Mouse (Mus musculus): ENCODE data around the gene Pphln1. TPM values are rescaled to one million over a fixed set of nuclear protein-coding genes. Genes with fewer than 3 reads are reported as not detected.

Pphln1 gene
- polyA plus RNA-seq, 1 experiment from 2014 or later: 11.3 TPM

- Histone ChIP-seq H3K4me1 (ENCODE audit: insufficient read depth) (no peaks in the 10 kb centered on the region), H3K9me3 (ENCODE audit: low read length) (no peaks in the 10 kb centered on the region), H3K27ac (ENCODE audit: low read depth) (no peak overlapping the region), H3K36me3 (replicated peaks; ENCODE audit: insufficient read depth, low read length) (peaks cover 2% of the 10 kb centered on the region; the same call in 1 of the 2 replicates), H3K9ac (replicated peaks) (no peak overlapping the region), H3K4me3 (ENCODE audit: low read depth, low read length) (no peak overlapping the region), H3K27me3 (ENCODE audit: insufficient read depth, low read length) (no peaks in the 10 kb centered on the region), H3K4me2 (ENCODE audit: low read depth, low read length) (no peak overlapping the region)
- no peak for TF ChIP-seq CTCF (IDR thresholded peaks at IDR 0.05; ENCODE audit: low read depth)
- TF ChIP-seq EP300 (IDR thresholded peaks at IDR 0.05; ENCODE audit: low read depth): no peak
- ATAC-seq (no peak), DNase-seq (no peak)
- WGBS (ENCODE audit: insufficient replicate concordance): 95% methylated on average over 1 of the region's 1 CpGs
Observed at GRCm38 (mm10) chr15:93472089-93472488, 73.9 kb downstream of the Pphln1 start.

GRCm38 (mm10) chr15:93474277-93474676 is 76.1 kb downstream of the Pphln1 start:
- ATAC-seq: no peak

DNA sequence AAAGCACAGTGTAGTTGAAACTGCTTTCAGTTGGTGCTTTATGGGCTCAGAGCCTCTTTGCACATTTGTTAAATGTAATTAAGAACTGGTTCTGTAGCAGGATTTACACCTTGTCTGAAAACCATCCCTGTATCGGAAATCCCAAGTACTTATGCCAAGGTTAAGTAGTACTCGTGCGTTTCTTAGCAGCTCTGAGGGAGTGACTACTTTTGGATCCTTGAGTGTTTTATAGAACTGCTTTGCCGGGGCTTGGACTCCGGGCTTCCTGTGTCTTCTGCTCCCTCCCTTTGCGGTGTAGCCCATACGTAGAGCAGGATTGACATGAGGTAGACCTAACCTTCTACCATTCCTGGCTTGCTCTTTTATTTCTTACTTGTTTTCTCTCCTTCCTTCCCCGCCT is 77.5 kb downstream of the Pphln1 start:
- Histone ChIP-seq H3K36me3 (replicated peaks; ENCODE audit: insufficient read depth, low read length) (no peaks in the 10 kb centered on the region), H3K9ac (replicated peaks) (no peak overlapping the region), H3K9me3 (ENCODE audit: low read length) (no peaks in the 10 kb centered on the region), H3K4me1 (ENCODE audit: insufficient read depth) (no peaks in the 10 kb centered on the region), H3K27ac (ENCODE audit: low read depth) (no peak overlapping the region), H3K27me3 (ENCODE audit: insufficient read depth, low read length) (no peaks in the 10 kb centered on the region), H3K4me3 (ENCODE audit: low read depth, low read length) (no peak overlapping the region), H3K4me2 (ENCODE audit: low read depth, low read length) (no peak overlapping the region)
- TF ChIP-seq CTCF (IDR thresholded peaks at IDR 0.05; ENCODE audit: low read depth): no peak
- no peak for TF ChIP-seq EP300 (IDR thresholded peaks at IDR 0.05; ENCODE audit: low read depth)
- no peak for ATAC-seq
- DNase-seq: no peak
- 85% methylated on average over 8 of the region's 8 CpGs for WGBS (ENCODE audit: insufficient replicate concordance)

More at GRCm38 (mm10) chr15:93474277-93474676, 76.1 kb downstream of the Pphln1 start:
- H3K9me3 ChIP-seq (ENCODE audit: low read length): no peaks in the 10 kb centered on the region
- H3K9ac ChIP-seq (replicated peaks): no peak overlapping the region
- no peak overlapping the region for H3K27ac ChIP-seq (ENCODE audit: low read depth)
- 86% methylated on average over 3 of the region's 3 CpGs for WGBS (ENCODE audit: insufficient replicate concordance)
- H3K4me1 ChIP-seq (ENCODE audit: insufficient read depth): no peaks in the 10 kb centered on the region
- peaks cover 2% of the 10 kb centered on the region; the same call in 1 of the 2 replicates for H3K36me3 ChIP-seq (replicated peaks; ENCODE audit: insufficient read depth, low read length)
- H3K4me3 ChIP-seq (ENCODE audit: low read depth, low read length): no peak overlapping the region
- no peak overlapping the region for H3K4me2 ChIP-seq (ENCODE audit: low read depth, low read length)
- no peaks in the 10 kb centered on the region for H3K27me3 ChIP-seq (ENCODE audit: insufficient read depth, low read length)
- TF ChIP-seq EP300 (IDR thresholded peaks at IDR 0.05; ENCODE audit: low read depth): no peak
- no peak for TF ChIP-seq CTCF (IDR thresholded peaks at IDR 0.05; ENCODE audit: low read depth)
- DNase-seq: no peak

DNA sequence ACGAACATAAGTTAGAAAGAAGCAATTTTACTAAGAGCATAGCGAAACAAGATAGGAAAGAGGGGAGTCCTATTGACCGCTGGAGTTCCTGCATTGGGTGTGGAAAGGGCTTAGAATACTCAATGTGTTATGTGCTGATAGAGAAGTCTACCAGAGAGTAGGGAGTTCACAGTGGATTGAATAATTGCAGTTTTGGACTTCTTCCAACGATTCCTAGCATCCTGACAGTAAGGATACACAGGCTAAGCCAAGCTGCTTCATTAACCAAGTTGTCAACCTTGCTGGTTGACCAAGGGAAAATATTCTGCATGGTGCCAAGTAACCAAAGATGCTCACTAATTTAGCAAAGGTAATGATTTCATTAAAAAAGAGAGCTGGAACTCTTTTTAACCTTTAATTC is 79.6 kb downstream of the Pphln1 start:
- Histone ChIP-seq H3K4me1 (ENCODE audit: insufficient read depth) (no peaks in the 10 kb centered on the region), H3K27ac (ENCODE audit: low read depth) (no peak overlapping the region), H3K27me3 (ENCODE audit: insufficient read depth, low read length) (no peaks in the 10 kb centered on the region), H3K4me3 (ENCODE audit: low read depth, low read length) (no peak overlapping the region), H3K4me2 (ENCODE audit: low read depth, low read length) (no peak overlapping the region), H3K9me3 (ENCODE audit: low read length) (no peaks in the 10 kb centered on the region), H3K9ac (replicated peaks) (no peak overlapping the region), H3K36me3 (replicated peaks; ENCODE audit: insufficient read depth, low read length) (0 out of 2 replicates have a peak, but pooled peaks cover 3% of the 10 kb centered on the region)
- WGBS (ENCODE audit: insufficient replicate concordance): 73% methylated on average over 4 of the region's 4 CpGs
- no peak for DNase-seq
- no peak for TF ChIP-seq CTCF (IDR thresholded peaks at IDR 0.05; ENCODE audit: low read depth)
- no peak for TF ChIP-seq EP300 (IDR thresholded peaks at IDR 0.05; ENCODE audit: low read depth)
- no peak for ATAC-seq

DNA sequence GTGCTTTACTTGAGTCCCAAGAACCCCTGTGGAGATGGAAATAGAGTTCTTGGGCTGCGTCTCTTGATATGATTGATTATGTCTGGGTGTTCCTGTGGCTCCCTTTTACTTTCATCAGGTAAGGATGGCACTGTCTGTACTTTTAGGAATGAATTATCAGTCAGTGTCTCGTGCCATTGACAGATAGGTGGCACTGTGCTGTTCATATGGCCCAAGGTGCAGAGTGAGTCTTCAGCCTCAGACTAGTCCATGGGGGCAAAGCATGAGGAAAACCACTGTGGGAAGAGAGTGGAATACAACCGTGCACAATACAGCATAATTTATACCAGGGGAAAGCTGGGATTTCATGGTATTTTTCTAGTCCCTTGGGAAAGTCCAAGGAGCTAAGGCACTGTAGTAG is 80.5 kb downstream of the Pphln1 start:
- Histone ChIP-seq H3K27ac (ENCODE audit: low read depth) (no peak overlapping the region), H3K9me3 (ENCODE audit: low read length) (no peaks in the 10 kb centered on the region), H3K4me3 (ENCODE audit: low read depth, low read length) (no peak overlapping the region), H3K4me2 (ENCODE audit: low read depth, low read length) (no peak overlapping the region), H3K4me1 (ENCODE audit: insufficient read depth) (no peaks in the 10 kb centered on the region), H3K36me3 (replicated peaks; ENCODE audit: insufficient read depth, low read length) (0 out of 2 replicates have a peak, but pooled peaks cover 3% of the 10 kb centered on the region), H3K9ac (replicated peaks) (no peak overlapping the region), H3K27me3 (ENCODE audit: insufficient read depth, low read length) (no peaks in the 10 kb centered on the region)
- no peak for TF ChIP-seq EP300 (IDR thresholded peaks at IDR 0.05; ENCODE audit: low read depth)
- TF ChIP-seq CTCF (IDR thresholded peaks at IDR 0.05; ENCODE audit: low read depth): peak; percentile 41
- DNase-seq: no peak
- WGBS (ENCODE audit: insufficient replicate concordance): 83% methylated on average over 3 of the region's 3 CpGs
- no peak for ATAC-seq

DNA sequence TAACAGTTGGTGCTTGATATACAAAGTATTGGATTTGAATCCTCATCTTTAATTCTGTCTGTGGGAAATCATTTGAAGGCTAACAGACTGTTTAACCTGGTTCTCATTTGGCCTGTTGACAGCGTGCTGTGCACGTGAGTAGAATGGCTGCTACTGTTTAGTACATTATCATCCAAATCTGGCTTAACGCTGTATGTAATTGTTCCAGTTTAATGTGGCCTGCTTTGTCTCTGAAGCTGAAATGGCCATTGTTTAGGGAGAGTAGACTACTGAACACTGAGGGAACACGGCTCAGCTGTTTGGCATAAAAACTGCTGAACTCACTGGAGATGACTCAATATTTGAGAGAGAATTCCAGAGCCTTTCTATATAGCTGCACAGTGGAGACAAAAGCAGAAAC is 81.3 kb downstream of the Pphln1 start:
- no peaks in the 10 kb centered on the region for H3K27me3 ChIP-seq (ENCODE audit: insufficient read depth, low read length)
- TF ChIP-seq EP300 (IDR thresholded peaks at IDR 0.05; ENCODE audit: low read depth) (no peak), CTCF (IDR thresholded peaks at IDR 0.05; ENCODE audit: low read depth) (no peak)
- no peak overlapping the region for H3K27ac ChIP-seq (ENCODE audit: low read depth)
- no peak for ATAC-seq
- 0 out of 2 replicates have a peak, but pooled peaks cover 3% of the 10 kb centered on the region for H3K36me3 ChIP-seq (replicated peaks; ENCODE audit: insufficient read depth, low read length)
- no peak overlapping the region for H3K4me2 ChIP-seq (ENCODE audit: low read depth, low read length)
- WGBS (ENCODE audit: insufficient replicate concordance): 88% methylated on average over 4 of the region's 4 CpGs
- H3K9ac ChIP-seq (replicated peaks): no peak overlapping the region
- H3K4me3 ChIP-seq (ENCODE audit: low read depth, low read length): no peak overlapping the region
- H3K4me1 ChIP-seq (ENCODE audit: insufficient read depth): no peaks in the 10 kb centered on the region
- no peaks in the 10 kb centered on the region for H3K9me3 ChIP-seq (ENCODE audit: low read length)
- DNase-seq: no peak

DNA sequence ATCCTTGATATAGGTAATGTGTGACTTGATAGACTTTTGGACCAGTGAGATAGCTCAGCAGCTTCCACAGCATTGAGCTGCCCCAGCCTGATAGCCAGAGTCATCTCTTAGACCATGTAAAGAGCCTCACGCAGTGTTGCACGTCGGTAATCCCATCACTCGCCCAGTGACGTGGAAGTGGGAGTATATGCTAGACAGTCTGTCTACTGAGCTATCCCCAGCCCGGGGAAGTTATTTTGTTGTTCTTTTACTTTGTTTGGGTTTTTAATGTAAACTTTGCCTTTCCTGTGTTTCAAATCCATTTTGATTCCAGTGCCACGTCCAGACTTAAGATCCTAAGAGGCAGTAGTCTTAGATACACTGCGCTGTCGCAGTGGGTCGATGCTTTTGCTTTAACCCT is 83.0 kb downstream of the Pphln1 start:
- DNase-seq (no peak), ATAC-seq (no peak)
- WGBS (ENCODE audit: insufficient replicate concordance): 83% methylated on average over 10 of the region's 10 CpGs
- H3K9ac ChIP-seq (replicated peaks): no peak overlapping the region
- H3K36me3 ChIP-seq (replicated peaks; ENCODE audit: insufficient read depth, low read length): 0 out of 2 replicates have a peak, but pooled peaks cover 3% of the 10 kb centered on the region
- no peak overlapping the region for H3K27ac ChIP-seq (ENCODE audit: low read depth)
- H3K4me3 ChIP-seq (ENCODE audit: low read depth, low read length): no peak overlapping the region
- no peak overlapping the region for H3K4me2 ChIP-seq (ENCODE audit: low read depth, low read length)
- H3K9me3 ChIP-seq (ENCODE audit: low read length): no peaks in the 10 kb centered on the region
- TF ChIP-seq CTCF (IDR thresholded peaks at IDR 0.05; ENCODE audit: low read depth) (no peak), EP300 (IDR thresholded peaks at IDR 0.05; ENCODE audit: low read depth) (no peak)
- no peaks in the 10 kb centered on the region for H3K4me1 ChIP-seq (ENCODE audit: insufficient read depth)
- no peaks in the 10 kb centered on the region for H3K27me3 ChIP-seq (ENCODE audit: insufficient read depth, low read length)
